Mouse (Mus musculus) embryo, embryonic 9.5 days (tissue): ENCODE data around the gene Zfp398.
"Not testable (repeated sequence)": the region's sequence is repeated elsewhere in the genome, so short reads cannot be mapped to it uniquely, and the experiment has no call there.

Source experiments
- DNase-seq: peaks from one replicate; pipeline ENCODE4 v3.0.0-alpha.2; 2017; ENCODE audit errors: extremely low spot score

Zfp398 gene

GRCm38 (mm10) chr6:47824241-47824640 is 11.2 kb upstream of the Zfp398 start:
- no peak for DNase-seq

- DNase-seq: no peak
Measured at GRCm38 (mm10) chr6:47827462-47827861, 8.0 kb upstream of the Zfp398 start.

DNA sequence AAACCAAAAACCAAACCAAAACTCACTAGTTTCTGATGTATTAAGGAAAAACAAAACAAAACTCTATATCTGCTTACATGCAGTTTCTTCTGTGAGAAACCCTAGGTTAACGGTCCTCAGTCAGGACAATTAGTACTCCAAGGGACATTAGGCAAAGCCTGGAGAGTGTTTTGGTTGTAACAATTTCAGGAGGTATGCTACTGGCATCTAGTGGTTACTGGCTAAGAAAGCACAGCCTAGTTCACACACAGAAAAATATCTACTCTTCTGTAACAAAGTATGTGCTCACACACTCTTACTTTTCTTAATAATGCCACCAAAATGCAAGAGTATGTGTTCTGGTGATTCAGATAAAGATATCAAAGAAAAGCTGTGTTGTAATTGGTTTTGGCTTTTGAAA is 6.5 kb upstream of the Zfp398 start:
- peak; percentile 20 for DNase-seq

- DNase-seq: peak; percentile 91
Measured at GRCm38 (mm10) chr6:47830104-47831078, 5.1 kb upstream of the Zfp398 start, which contains the start of gene Zfp786. Gene Zfp786, minus strand, starts transcription at chr6:47830867.

GRCm38 (mm10) chr6:47832220-47832619 is 3.2 kb upstream of the Zfp398 start:
- DNase-seq: no peak

- peak; percentile 64 for DNase-seq
Measured at GRCm38 (mm10) chr6:47835984-47836521, 592 bp downstream of the Zfp398 start.

DNA sequence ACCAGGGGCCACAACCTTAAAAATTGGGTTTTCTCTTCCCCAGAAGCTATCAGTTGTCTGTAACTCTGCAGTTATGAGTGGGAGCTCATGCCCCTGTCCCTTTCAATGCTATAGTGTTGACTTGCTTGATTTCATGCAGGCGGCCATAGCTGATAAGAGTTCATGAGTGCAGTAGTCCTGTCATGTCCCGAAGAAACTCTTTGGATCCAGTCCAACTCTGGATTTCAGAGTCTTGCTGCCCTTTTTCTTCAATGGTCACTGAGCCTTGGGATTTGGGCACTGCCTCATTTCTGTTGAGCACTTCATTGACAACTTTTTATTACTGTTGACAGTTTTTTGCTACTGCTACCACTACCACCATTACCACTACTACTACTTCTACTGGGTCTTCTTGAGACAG is 2.2 kb downstream of the Zfp398 start:
- no peak for DNase-seq

DNA sequence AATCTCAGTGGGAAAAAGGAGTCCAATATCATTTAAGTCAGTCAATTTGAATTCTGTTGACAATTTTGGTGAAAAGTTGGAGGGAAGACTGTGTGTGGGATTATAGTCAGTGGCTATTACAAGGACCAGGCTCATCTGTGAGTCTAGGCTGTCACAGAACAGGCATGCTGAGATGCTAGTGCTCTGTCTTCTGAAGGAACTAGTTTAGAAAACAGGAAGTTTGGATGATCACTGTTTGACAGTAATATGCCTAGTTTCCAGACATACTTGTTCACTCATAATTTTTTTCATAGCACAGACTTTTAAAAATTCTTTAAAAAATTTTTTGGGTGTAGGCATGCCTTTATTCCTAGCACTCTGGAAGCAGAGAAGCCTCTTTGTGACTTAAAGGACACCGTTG is 5.6 kb downstream of the Zfp398 start:
- DNase-seq: no peak

DNA sequence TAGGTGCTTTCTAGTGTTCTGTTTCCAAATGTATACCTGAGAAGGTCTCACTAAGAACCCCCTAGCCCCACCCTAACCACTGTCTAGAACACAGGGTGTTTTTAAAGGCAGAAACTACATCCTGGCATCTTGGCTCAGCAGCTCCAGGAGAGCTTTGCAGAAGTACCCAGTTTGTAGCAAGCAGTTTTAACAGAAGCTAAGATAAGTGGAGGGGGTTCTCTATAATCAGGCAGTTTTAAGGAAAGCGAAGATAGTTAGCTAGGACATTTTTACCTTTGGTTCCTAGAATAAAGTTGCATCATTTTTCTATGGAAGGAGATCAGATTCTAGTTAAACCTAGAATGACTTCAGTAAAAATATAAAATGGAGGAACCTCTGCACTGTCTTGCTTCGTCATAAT is 6.4 kb downstream of the Zfp398 start:
- no peak for DNase-seq

GRCm38 (mm10) chr6:47842337-47842736 is 6.9 kb downstream of the Zfp398 start:
- no peak for DNase-seq

- DNase-seq: no peak
Measured at GRCm38 (mm10) chr6:47845779-47846178, 10.3 kb downstream of the Zfp398 start.

DNA sequence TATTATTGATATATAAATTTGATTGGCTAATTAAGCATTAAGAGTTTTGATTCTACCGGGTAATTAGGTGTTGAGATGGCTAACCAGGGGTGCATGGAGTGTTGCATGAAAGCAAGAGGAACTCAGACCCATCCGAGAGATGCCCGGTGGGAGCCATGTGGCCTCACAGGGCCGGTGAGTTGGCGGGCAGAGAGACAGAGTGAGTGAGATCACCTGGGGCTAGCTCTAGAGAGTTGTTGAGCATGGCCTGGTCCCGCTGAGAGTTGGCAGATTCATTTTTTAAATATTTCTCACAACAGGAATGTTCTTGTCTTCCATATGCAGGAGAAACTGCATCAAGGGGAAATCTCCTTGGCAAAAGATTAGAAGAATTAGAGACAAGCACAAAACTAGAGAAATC is 21.8 kb downstream of the Zfp398 start:
- DNase-seq: no peak

DNA sequence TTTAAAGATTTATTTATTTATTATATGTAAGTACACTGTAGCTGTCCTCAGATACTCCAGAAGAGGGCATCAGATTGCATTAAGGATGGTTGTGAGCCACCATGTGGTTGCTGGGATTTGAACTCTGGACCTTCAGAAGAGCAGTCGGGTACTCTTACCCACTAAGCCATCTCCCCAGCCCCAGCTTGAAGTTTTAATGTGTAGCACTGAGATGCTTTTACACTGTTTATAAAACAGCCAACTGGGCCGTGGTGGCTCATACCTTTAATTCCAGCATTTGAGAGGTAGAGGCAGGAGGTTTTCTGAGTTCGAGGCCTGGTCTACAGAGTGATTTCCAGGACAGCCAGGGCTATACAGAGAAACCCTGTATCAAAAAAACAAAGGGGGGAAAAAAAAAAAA is 22.3 kb downstream of the Zfp398 start:
- DNase-seq: not testable (repeated sequence)

GRCm38 (mm10) chr6:47872266-47872665 is 36.8 kb downstream of the Zfp398 start:
- no peak for DNase-seq

DNA sequence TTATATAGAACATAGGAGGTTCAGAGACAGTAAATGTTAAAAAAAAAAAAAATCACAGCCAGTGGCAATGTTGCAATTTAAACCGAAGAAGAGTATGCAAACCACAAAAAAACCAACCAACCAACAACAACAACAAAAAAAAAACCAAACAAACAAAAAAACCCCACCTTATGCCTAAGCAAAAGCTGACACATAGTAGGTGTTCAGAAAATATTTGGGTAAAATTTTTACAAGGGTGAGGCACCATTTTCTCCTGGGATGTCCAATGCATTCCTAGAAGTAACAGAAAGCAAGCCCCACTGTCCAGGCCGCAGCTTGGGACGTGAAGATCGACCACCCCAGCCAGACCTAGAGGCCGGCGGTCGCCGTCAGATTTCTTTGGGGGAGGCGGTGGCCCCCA is 41.6 kb downstream of the Zfp398 start, which contains the start of gene Zfp282:
TSS of gene Zfp282 (plus strand) at position 147 of the 400 bp plus-strand sequence.
- no peak for DNase-seq

DNA sequence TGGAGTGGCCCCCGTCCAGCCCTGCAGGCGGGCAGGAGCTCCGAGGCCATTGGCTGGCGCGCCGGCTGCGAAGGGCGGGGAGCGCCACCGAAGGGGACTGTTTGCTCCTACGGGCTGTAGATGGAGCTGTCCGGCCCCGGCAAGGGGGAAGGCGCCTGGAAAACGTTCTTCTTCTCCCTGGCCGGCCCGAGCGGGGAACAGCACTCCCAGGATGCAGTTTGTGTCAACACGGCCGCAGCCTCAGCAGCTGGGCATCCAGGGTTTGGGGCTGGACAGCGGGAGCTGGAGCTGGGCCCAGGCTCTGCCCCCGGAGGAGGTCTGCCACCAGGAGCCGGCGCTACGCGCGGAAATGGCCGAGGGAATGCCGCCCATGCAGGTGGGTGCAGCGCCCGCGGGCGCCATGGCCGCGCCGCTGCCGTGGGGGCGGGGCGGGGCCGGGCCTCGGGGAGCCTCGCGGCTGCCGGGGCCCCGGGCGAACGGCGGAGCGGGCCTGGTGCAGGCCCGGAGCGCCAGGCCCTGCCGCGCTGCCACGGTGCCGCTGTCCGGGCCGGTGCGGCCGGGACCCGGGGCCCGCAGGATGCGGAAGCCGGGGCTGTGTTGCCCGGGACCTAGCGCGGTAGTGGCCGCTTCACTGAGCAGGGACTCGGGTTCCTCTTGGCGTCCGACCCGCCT is 42.1 kb downstream of the Zfp398 start:
- DNase-seq: peak; percentile 94

GRCm38 (mm10) chr6:47878133-47878514 is 42.7 kb downstream of the Zfp398 start:
- DNase-seq: no peak

GRCm38 (mm10) chr6:47878593-47878992 is 43.1 kb downstream of the Zfp398 start:
- peak; percentile 2 for DNase-seq

- DNase-seq: no peak
Measured at GRCm38 (mm10) chr6:47879049-47879716, 43.7 kb downstream of the Zfp398 start.

- DNase-seq: no peak
Measured at GRCm38 (mm10) chr6:47880166-47880565, 44.7 kb downstream of the Zfp398 start.

DNA sequence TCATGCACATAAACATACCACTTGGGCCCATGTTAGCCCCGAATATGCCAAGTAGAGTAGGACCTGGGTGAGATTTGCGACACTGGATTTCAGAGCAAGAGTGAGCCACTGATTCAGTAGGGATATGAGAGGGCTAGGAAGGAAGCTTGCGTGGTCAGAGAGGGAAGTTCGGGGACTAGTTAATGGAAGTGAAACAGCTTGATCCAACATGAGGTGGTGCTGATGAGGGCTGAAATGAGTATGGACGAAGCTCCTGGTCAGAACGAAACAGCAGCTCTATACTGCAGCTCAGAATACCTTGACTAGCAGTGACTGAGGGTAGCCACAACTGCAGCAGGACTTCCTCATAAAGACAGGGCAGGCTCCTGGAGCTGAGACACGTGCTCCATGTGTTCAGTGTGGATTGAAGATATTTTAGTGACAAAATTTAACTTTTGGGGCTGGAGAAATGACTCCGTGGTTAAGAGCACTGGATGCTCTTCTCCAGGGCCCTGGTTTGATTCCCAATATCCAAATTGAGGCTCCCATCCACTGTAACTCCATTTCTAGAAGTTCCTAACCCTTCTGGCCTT is 53.4 kb downstream of the Zfp398 start:
- DNase-seq: no peak

GRCm38 (mm10) chr6:47899416-47899815 is 64.0 kb downstream of the Zfp398 start:
- DNase-seq: no peak
